Mouse (Mus musculus) liver, embryonic 12.5 days (tissue): ENCODE data around the gene Dlat. TPM values are rescaled to one million over a fixed set of nuclear protein-coding genes. Genes with fewer than 3 reads are reported as not detected.

Experiments
- ATAC-seq: fragments of 200-750 bp; cut with Nextera tagmentation; 2 replicates; pipeline ENCODE4 v1.8.0; 2017; ENCODE audit warnings: moderate number of reproducible peaks, mild to moderate bottlenecking, moderate library complexity
- H3K27ac ChIP-seq: fragments of 300-500 bp; sonication (generic); 2 replicates; pipeline ENCODE4 v1.5.1; 2016; ENCODE audit warnings: mild to moderate bottlenecking
- H3K27me3 ChIP-seq: fragments of 300-500 bp; sonication (generic); replicated peaks from 2 replicates; pipeline ENCODE4 v1.6.1; 2016; ENCODE audit warnings: mild to moderate bottlenecking, moderate library complexity
- H3K36me3 ChIP-seq: fragments of 300-500 bp; sonication (generic); 2 replicates; pipeline ENCODE4 v1.6.1; 2016; ENCODE audit warnings: mild to moderate bottlenecking, moderate library complexity
- H3K4me1 ChIP-seq: fragments of 300-500 bp; sonication (generic); 2 replicates; pipeline ENCODE4 v1.6.1; 2016
- H3K4me2 ChIP-seq: fragments of 300-500 bp; sonication (generic); 2 replicates; pipeline ENCODE4 v1.6.1; 2016; ENCODE audit warnings: mild to moderate bottlenecking, moderate library complexity
- H3K4me3 ChIP-seq: fragments of 300-500 bp; sonication (generic); 2 replicates; pipeline ENCODE4 v1.5.1; 2016; ENCODE audit warnings: mild to moderate bottlenecking, moderate library complexity
- H3K9ac ChIP-seq: fragments of 300-500 bp; sonication (generic); 2 replicates; pipeline ENCODE4 v1.6.1; 2016; ENCODE audit warnings: mild to moderate bottlenecking, moderate library complexity
- H3K9me3 ChIP-seq: fragments of 300-500 bp; sonication (generic); replicated peaks from 2 replicates; pipeline ENCODE4 v1.6.1; 2016; ENCODE audit warnings: mild to moderate bottlenecking, moderate library complexity
- WGBS: fragments of 180-500 bp; shearing (Covaris S2); methylation state at CpG from one replicate; pipeline ENCODE4 v1.1.7; 2016; ENCODE audit not compliant: insufficient replicate concordance; 5-methylcytosine and 5-hydroxymethylcytosine counted together
- polyA plus RNA-seq: library from polyadenylated mRNA; unstranded; fragments of >200 nt; fragmentation: Nextera tagmentation; extraction: Ambion mirVana; gene quantifications from 2 replicates; pipeline ENCODE4 v1.2.1, GENCODE M21; 2016

Dlat gene
- polyA plus RNA-seq, 1 experiment from 2014 or later: 47.2 TPM

- 58% methylated on average over 6 of the region's 6 CpGs for WGBS
- Histone ChIP-seq H3K4me2 (no peak overlapping the region), H3K27me3 (no peaks in the 10 kb centered on the region; the same call in 1 of the 2 replicates), H3K27ac (no peak overlapping the region), H3K4me1 (no peaks in the 10 kb centered on the region), H3K4me3 (no peak overlapping the region), H3K36me3 (no peaks in the 10 kb centered on the region), H3K9ac (no peak overlapping the region), H3K9me3 (no peaks in the 10 kb centered on the region)
- ATAC-seq: no peak
These were observed 27.5 kb upstream of the Dlat start for GRCm38 (mm10) chr9:50686866-50687652.

- ATAC-seq: no peak
- H3K4me2 ChIP-seq: no peak overlapping the region
- H3K4me1 ChIP-seq: no peaks in the 10 kb centered on the region
- H3K36me3 ChIP-seq: no peaks in the 10 kb centered on the region
- no peak overlapping the region for H3K9ac ChIP-seq
- H3K9me3 ChIP-seq: no peaks in the 10 kb centered on the region
- H3K27me3 ChIP-seq: no peaks in the 10 kb centered on the region
- 48% methylated on average over 7 of the region's 7 CpGs for WGBS
- no peak overlapping the region for H3K4me3 ChIP-seq
- no peak overlapping the region for H3K27ac ChIP-seq
These were observed 22.1 kb upstream of the Dlat start for GRCm38 (mm10) chr9:50681727-50682126.

- Histone ChIP-seq H3K4me3 (no peak overlapping the region), H3K9ac (no peak overlapping the region), H3K36me3 (no peaks in the 10 kb centered on the region), H3K27me3 (no peaks in the 10 kb centered on the region), H3K9me3 (no peaks in the 10 kb centered on the region), H3K27ac (no peak overlapping the region), H3K4me2 (no peak overlapping the region), H3K4me1 (no peaks in the 10 kb centered on the region)
- no peak for ATAC-seq
- 55% methylated on average over 1 of the region's 1 CpGs for WGBS
These were observed 19.8 kb upstream of the Dlat start for GRCm38 (mm10) chr9:50679406-50679805.

- Histone ChIP-seq H3K4me1 (no peaks in the 10 kb centered on the region), H3K36me3 (no peaks in the 10 kb centered on the region), H3K9me3 (no peaks in the 10 kb centered on the region), H3K4me2 (no peak overlapping the region), H3K9ac (no peak overlapping the region), H3K4me3 (no peak overlapping the region), H3K27ac (no peak overlapping the region), H3K27me3 (no peaks in the 10 kb centered on the region)
- ATAC-seq: no peak
- 15% methylated on average over 1 of the region's 1 CpGs for WGBS
These were observed 15.2 kb upstream of the Dlat start for GRCm38 (mm10) chr9:50674771-50675170.

- no peaks in the 10 kb centered on the region for H3K36me3 ChIP-seq
- no peak overlapping the region for H3K27ac ChIP-seq
- no peak overlapping the region for H3K9ac ChIP-seq
- H3K4me1 ChIP-seq: peaks cover 14% of the 10 kb centered on the region
- no peaks in the 10 kb centered on the region for H3K9me3 ChIP-seq
- 19% methylated on average over 5 of the region's 5 CpGs for WGBS
- no peaks in the 10 kb centered on the region; the same call in 1 of the 2 replicates for H3K27me3 ChIP-seq
- ATAC-seq: peak; percentile 73
- no peak overlapping the region for H3K4me3 ChIP-seq
- no peak overlapping the region for H3K4me2 ChIP-seq
These were observed 11.1 kb upstream of the Dlat start for GRCm38 (mm10) chr9:50670690-50671089.

GRCm38 (mm10) chr9:50667579-50668498 is 8.3 kb upstream of the Dlat start:
- Histone ChIP-seq H3K9ac (no peak overlapping the region), H3K36me3 (no peaks in the 10 kb centered on the region), H3K4me1 (peaks cover 14% of the 10 kb centered on the region), H3K4me2 (no peak overlapping the region), H3K27ac (0 out of 2 replicates have a peak overlapping the region, but pooled peaks have one; percentile 1), H3K4me3 (no peak overlapping the region), H3K27me3 (no peaks in the 10 kb centered on the region; the same call in 1 of the 2 replicates), H3K9me3 (no peaks in the 10 kb centered on the region)
- no peak for ATAC-seq
- WGBS: 65% methylated on average over 8 of the region's 8 CpGs

- Histone ChIP-seq H3K4me1 (peaks cover 14% of the 10 kb centered on the region), H3K36me3 (no peaks in the 10 kb centered on the region), H3K9me3 (no peaks in the 10 kb centered on the region), H3K4me2 (0 out of 2 replicates have a peak overlapping the region, but pooled peaks have one; percentile 8), H3K27ac (no peak overlapping the region), H3K4me3 (no peak overlapping the region), H3K27me3 (no peaks in the 10 kb centered on the region; the same call in 1 of the 2 replicates), H3K9ac (no peak overlapping the region)
- ATAC-seq: peak; percentile 52
- WGBS: 48% methylated on average over 6 of the region's 6 CpGs
These were observed 6.9 kb upstream of the Dlat start for GRCm38 (mm10) chr9:50666442-50666841.

- 68% methylated on average over 5 of the region's 5 CpGs for WGBS
- Histone ChIP-seq H3K27ac (no peak overlapping the region), H3K4me3 (no peak overlapping the region), H3K9ac (no peak overlapping the region), H3K9me3 (no peaks in the 10 kb centered on the region), H3K4me1 (peaks cover 22% of the 10 kb centered on the region), H3K27me3 (no peaks in the 10 kb centered on the region; the same call in 1 of the 2 replicates), H3K4me2 (no peak overlapping the region), H3K36me3 (no peaks in the 10 kb centered on the region)
- ATAC-seq: no peak
These were observed 5.2 kb upstream of the Dlat start for GRCm38 (mm10) chr9:50664826-50665225.

- H3K9me3 ChIP-seq: no peaks in the 10 kb centered on the region
- H3K27me3 ChIP-seq: no peaks in the 10 kb centered on the region; the same call in 1 of the 2 replicates
- H3K27ac ChIP-seq: no peak overlapping the region
- H3K9ac ChIP-seq: peak overlapping the region; percentile 90
- H3K36me3 ChIP-seq: peaks cover 22% of the 10 kb centered on the region
- peak overlapping the region; percentile 91 for H3K4me3 ChIP-seq
- ATAC-seq: no peak
- 18% methylated on average over 12 of the region's 12 CpGs for WGBS
- peaks cover 24% of the 10 kb centered on the region for H3K4me1 ChIP-seq
- peak overlapping the region; percentile 91 for H3K4me2 ChIP-seq
These were observed 851 bp upstream of the Dlat start for GRCm38 (mm10) chr9:50660431-50660830.

- peak; percentile 56 for ATAC-seq
- Histone ChIP-seq H3K4me1 (peaks cover 24% of the 10 kb centered on the region), H3K27ac (peak overlapping the region; percentile 79), H3K36me3 (peaks cover 36% of the 10 kb centered on the region), H3K9ac (peak overlapping the region; percentile 90), H3K27me3 (no peaks in the 10 kb centered on the region), H3K4me2 (peak overlapping the region; percentile 91), H3K4me3 (peak overlapping the region; percentile 91), H3K9me3 (no peaks in the 10 kb centered on the region)
- WGBS: 0% methylated on average over 28 of the region's 28 CpGs
These were observed 615 bp downstream of the Dlat start for GRCm38 (mm10) chr9:50658941-50659388.

GRCm38 (mm10) chr9:50658391-50658790 is 1.2 kb downstream of the Dlat start:
- Histone ChIP-seq H3K4me1 (peaks cover 24% of the 10 kb centered on the region), H3K4me3 (peak overlapping the region; percentile 91), H3K4me2 (peak overlapping the region; percentile 91), H3K36me3 (peaks cover 41% of the 10 kb centered on the region), H3K27ac (0 out of 2 replicates have a peak overlapping the region, but pooled peaks have one; percentile 79), H3K9ac (peak overlapping the region; percentile 90), H3K27me3 (no peaks in the 10 kb centered on the region), H3K9me3 (no peaks in the 10 kb centered on the region)
- no peak for ATAC-seq
- 18% methylated on average over 5 of the region's 5 CpGs for WGBS
